Mouse (Mus musculus) neural tube, embryonic 15.5 days (tissue): Measurements from ENCODE around the gene Ubtd2. TPM values are rescaled to one million over a fixed set of nuclear protein-coding genes. Genes with fewer than 3 reads are reported as not detected.

Experiments used
- ATAC-seq: fragments of 200-750 bp; cut with Nextera tagmentation; 2 replicates; pipeline ENCODE4 v1.8.0; 2017; ENCODE audit warnings: mild to moderate bottlenecking, moderate TSS enrichment, moderate library complexity; ENCODE audit not compliant: low FRiP score
- H3K27ac ChIP-seq: fragments of 300-500 bp; sonication (generic); replicated peaks from 2 replicates; pipeline ENCODE4 v1.5.1; 2015; ENCODE audit warnings: mild to moderate bottlenecking, inconsistent platforms
- H3K27me3 ChIP-seq: fragments of 300-500 bp; sonication (generic); replicated peaks from 2 replicates; pipeline ENCODE4 v1.6.1; 2015; ENCODE audit warnings: inconsistent platforms
- H3K36me3 ChIP-seq: fragments of 300-500 bp; sonication (generic); 2 replicates; pipeline ENCODE4 v1.6.1; 2015; ENCODE audit warnings: inconsistent platforms
- H3K4me1 ChIP-seq: fragments of 300-500 bp; sonication (generic); 2 replicates; pipeline ENCODE4 v1.6.1; 2015; ENCODE audit warnings: inconsistent platforms
- H3K4me2 ChIP-seq: fragments of 300-500 bp; sonication (generic); 2 replicates; pipeline ENCODE4 v1.6.1; 2015; ENCODE audit warnings: inconsistent platforms, mild to moderate bottlenecking, moderate library complexity
- H3K4me3 ChIP-seq: fragments of 300-500 bp; sonication (generic); replicated peaks from 2 replicates; pipeline ENCODE4 v1.5.1; 2015; ENCODE audit warnings: mild to moderate bottlenecking, inconsistent platforms
- H3K9ac ChIP-seq: fragments of 300-500 bp; sonication (generic); replicated peaks from 2 replicates; pipeline ENCODE4 v1.6.1; 2015; ENCODE audit warnings: mild to moderate bottlenecking, inconsistent platforms
- H3K9me3 ChIP-seq: fragments of 300-500 bp; sonication (generic); replicated peaks from 2 replicates; pipeline ENCODE4 v1.6.1; 2016; ENCODE audit warnings: inconsistent platforms
- WGBS: fragments of 180-500 bp; shearing (Covaris S2); methylation state at CpG from one replicate; pipeline ENCODE4 v1.1.7; 2015; ENCODE audit warnings: mixed read lengths; 5-methylcytosine and 5-hydroxymethylcytosine counted together
- polyA plus RNA-seq: library from polyadenylated mRNA; unstranded; fragments of >200 nt; fragmentation: Nextera tagmentation; extraction: Ambion mirVana; gene quantifications from 2 replicates; pipeline ENCODE4 v1.2.1, GENCODE M21; 2015

Gene Ubtd2
- polyA plus RNA-seq, 1 experiment from 2014 or later = 34.9 TPM

DNA sequence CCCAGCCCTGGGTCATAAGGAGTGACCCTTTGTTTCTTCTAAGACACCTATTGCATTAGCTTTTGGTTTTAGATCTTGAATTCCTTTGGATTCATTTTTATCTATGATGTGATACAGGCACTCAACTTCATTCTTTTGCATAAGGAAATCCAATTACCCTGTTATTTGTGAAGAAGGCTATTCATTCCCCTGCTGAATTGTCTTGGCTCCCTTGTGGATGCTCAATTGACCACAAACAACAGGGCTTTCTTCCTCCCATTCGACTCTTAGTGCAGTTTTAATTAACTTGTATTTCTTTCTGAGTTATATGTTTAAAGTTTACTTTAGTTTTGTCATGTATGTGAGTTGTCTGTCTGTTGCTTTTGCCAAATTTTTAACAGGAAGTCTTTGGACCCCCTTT, 10.9 kb upstream of the Ubtd2 start:
- ATAC-seq = no peak
- Histone ChIP-seq H3K4me1 (no peaks in the 10 kb centered on the region), H3K9ac (no peak overlapping the region), H3K36me3 (no peaks in the 10 kb centered on the region), H3K4me3 (no peak overlapping the region), H3K27ac (no peak overlapping the region), H3K27me3 (no peaks in the 10 kb centered on the region), H3K4me2 (no peak overlapping the region), H3K9me3 (no peaks in the 10 kb centered on the region)
- WGBS = 7% methylated on average over 1 of the region's 1 CpGs

DNA sequence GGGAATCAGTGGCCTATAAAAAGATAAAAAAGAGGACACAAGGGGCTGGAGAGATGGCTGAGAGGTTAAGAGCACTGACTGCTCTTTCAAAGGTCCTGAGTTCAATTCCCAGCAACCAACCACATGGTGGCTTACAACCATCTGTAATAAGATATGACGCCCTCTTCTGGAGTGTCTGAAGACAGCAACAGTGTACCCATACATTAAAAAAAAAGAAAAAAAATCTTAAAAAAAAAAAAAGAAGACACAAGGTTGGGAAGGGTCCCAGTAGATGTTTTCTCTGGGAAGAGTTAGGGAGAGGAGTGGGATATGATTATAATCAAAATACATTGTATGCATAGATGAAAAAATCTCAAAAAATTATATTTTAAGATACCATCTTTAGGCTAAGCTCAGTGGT, 10.0 kb upstream of the Ubtd2 start:
- no peak overlapping the region for H3K9ac ChIP-seq
- H3K27me3 ChIP-seq = no peaks in the 10 kb centered on the region
- H3K4me2 ChIP-seq = no peak overlapping the region
- 74% methylated on average over 1 of the region's 1 CpGs for WGBS
- H3K4me1 ChIP-seq = no peaks in the 10 kb centered on the region
- no peaks in the 10 kb centered on the region for H3K36me3 ChIP-seq
- no peak overlapping the region for H3K27ac ChIP-seq
- H3K4me3 ChIP-seq = no peak overlapping the region
- no peaks in the 10 kb centered on the region for H3K9me3 ChIP-seq
- no peak for ATAC-seq

DNA sequence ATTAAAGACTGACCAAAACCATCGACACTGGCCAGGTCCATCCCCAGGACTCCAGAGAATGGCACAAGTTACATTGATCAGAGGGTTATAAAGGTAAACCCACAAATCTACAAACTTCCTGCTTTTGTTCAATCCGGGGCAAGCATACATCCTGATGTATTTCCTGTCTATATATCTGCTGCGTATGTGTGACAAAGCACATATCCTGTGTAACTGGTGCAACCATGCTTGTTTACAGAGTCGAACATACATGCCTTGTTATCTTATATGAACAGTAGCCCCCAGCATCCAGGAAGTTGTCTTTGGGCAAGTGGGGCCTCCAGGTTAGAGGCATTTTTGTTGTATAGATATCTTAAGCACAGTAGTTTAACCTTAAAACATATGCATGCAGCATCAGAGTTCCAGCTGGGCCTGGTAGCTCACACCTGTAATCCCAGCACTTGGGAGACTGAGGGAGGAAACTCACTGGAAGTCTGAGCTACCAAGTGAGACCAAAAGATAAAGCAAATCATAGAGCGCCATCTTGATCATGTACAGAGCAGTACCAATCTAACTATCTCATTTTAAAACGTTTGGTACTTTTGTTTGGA, 9.4 kb upstream of the Ubtd2 start:
- no peak overlapping the region for H3K27ac ChIP-seq
- no peak overlapping the region for H3K4me2 ChIP-seq
- H3K9me3 ChIP-seq = no peaks in the 10 kb centered on the region
- no peaks in the 10 kb centered on the region for H3K36me3 ChIP-seq
- H3K27me3 ChIP-seq = no peaks in the 10 kb centered on the region
- H3K9ac ChIP-seq = no peak overlapping the region
- no peak overlapping the region for H3K4me3 ChIP-seq
- H3K4me1 ChIP-seq = no peaks in the 10 kb centered on the region
- no peak for ATAC-seq
- WGBS = 85% methylated on average over 6 of the region's 6 CpGs

DNA sequence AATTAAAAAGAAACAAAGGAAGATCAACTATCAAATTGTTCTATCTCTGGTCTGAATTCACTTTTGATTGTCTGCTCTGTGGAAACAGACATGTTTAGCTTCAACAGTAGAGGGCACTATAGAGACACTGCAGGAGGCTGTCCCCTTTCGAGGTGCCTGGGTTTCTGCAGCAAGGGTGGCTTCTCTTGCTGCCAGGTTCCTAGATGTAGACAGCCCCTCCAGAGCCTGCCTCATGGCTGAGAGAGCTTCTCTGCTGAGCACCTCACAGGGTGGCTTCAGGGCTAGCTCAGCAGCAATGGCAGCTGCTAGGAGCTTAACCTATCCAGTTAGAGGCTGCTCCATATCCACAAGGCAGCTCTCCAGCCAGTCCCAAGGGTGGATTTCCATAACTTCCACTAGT, 5.0 kb upstream of the Ubtd2 start:
- no peaks in the 10 kb centered on the region for H3K27me3 ChIP-seq
- no peaks in the 10 kb centered on the region for H3K36me3 ChIP-seq
- no peak overlapping the region for H3K4me2 ChIP-seq
- no peak for ATAC-seq
- no peak overlapping the region for H3K27ac ChIP-seq
- WGBS = 0% methylated on average over 1 of the region's 1 CpGs
- no peak overlapping the region for H3K4me3 ChIP-seq
- no peaks in the 10 kb centered on the region for H3K9me3 ChIP-seq
- H3K9ac ChIP-seq = no peak overlapping the region
- H3K4me1 ChIP-seq = peaks cover 13% of the 10 kb centered on the region

DNA sequence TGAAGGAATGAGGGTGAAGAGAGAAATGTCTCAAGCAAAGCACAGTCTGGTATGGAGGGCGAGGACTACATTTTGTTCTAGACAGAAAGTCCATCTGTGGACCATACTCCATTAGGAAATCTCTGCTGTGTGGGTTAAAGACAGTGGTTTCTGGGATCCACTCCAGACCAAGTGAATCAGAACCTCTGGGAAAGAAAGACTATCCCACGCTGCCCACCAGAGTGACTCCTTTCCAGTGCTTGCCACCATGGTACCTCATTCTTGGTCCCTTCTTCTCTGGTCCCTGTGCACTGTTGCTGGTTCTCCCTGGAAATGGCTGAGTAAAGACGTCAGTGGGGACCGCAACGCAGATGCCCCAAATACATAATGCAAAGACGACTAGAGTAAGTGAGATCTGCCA, 3.9 kb upstream of the Ubtd2 start:
- Histone ChIP-seq H3K9ac (no peak overlapping the region), H3K9me3 (no peaks in the 10 kb centered on the region), H3K27ac (no peak overlapping the region), H3K27me3 (no peaks in the 10 kb centered on the region), H3K4me2 (no peak overlapping the region), H3K4me1 (peaks cover 18% of the 10 kb centered on the region), H3K36me3 (no peaks in the 10 kb centered on the region), H3K4me3 (no peak overlapping the region)
- ATAC-seq = no peak
- WGBS = 93% methylated on average over 6 of the region's 6 CpGs

DNA sequence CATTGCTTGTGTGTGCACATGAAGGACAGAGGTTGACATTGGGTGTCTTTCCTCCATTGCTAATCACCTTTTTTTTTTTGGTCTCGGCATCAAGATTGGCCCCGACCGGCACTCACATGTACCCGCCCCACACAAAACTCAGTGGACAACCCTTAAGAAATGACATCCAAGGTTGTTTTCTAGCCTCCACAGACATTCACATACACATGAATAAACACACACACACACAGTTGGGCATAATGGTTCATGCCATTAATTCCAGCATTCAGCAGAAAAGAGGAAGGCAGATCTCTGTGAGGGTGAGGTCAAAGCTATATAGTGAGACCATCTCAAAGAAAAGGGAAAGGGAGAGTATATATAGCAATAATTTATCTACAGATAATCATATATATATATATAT, 2.4 kb upstream of the Ubtd2 start:
- Histone ChIP-seq H3K9ac (no peak overlapping the region), H3K27ac (no peak overlapping the region), H3K36me3 (no peaks in the 10 kb centered on the region), H3K4me2 (no peak overlapping the region), H3K4me3 (no peak overlapping the region), H3K27me3 (no peaks in the 10 kb centered on the region), H3K4me1 (peaks cover 26% of the 10 kb centered on the region), H3K9me3 (no peaks in the 10 kb centered on the region)
- ATAC-seq = no peak
- WGBS = 88% methylated on average over 4 of the region's 4 CpGs

DNA sequence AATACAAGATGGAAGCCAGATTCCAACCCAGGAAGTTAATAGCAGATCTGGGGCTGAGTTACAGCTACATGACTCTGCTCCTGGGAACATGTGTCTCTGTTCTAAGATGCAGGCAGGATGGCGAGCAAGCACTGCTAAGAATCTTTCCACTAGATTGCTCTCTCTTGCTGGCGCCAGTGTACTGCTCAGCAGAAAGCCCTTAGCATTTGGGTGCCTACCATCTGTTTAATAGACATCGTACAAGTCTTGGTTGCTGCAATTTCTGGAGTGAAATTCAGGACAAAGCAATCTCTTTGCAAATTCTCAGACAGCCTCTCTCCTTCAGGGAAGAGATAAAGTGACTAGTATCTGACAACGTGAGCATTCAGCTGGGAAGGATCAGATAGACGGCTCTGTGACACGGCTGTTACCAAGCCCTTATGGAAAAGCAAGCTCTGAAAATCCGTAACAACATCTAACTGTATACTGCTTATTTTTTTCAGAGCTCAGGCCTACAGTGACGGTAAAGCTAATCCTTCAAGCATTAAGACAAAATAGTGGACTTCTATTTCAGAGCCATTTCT, 1.7 kb upstream of the Ubtd2 start:
- Histone ChIP-seq H3K4me2 (peak overlapping the region; percentile 94; the same call in 1 of the 2 replicates), H3K4me1 (peaks cover 29% of the 10 kb centered on the region), H3K9me3 (no peaks in the 10 kb centered on the region), H3K27me3 (no peaks in the 10 kb centered on the region), H3K27ac (peak overlapping the region; percentile 38), H3K4me3 (no peak overlapping the region), H3K36me3 (no peaks in the 10 kb centered on the region), H3K9ac (0 out of 2 replicates have a peak overlapping the region, but pooled peaks have one; percentile 3)
- 39% methylated on average over 8 of the region's 8 CpGs for WGBS
- ATAC-seq = no peak

DNA sequence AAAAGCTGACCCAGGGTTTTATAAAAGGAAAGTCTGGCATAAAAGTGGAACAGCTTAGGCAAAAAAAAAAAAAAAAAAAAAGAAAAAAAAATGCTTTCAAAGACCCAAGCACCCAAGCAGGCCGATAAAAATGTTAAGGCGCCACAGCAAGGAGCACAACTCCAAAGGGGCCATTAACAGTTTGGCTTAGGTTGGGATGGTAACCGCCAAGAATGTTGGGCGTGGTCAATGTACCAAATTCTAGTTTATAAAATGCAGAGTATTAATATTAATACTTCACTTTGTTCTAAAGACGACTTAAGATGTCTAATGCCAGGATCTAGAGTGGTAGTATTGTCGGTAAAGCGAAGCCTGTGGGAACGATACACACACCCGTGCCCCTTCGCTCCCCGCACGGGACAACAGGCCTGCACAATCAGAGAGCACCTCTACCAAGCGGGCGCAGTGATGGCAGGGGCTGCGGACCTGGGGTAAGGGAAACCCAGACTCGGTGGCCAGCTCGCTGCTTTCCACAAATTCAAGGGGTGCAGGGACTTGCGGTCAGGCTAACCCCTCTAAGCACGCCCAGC, 855 bp upstream of the Ubtd2 start:
- Histone ChIP-seq H3K4me3 (peak overlapping the region; percentile 89), H3K27ac (peak overlapping the region; percentile 98), H3K36me3 (no peaks in the 10 kb centered on the region), H3K27me3 (no peaks in the 10 kb centered on the region), H3K9ac (peak overlapping the region; percentile 93), H3K4me1 (peaks cover 29% of the 10 kb centered on the region), H3K9me3 (no peaks in the 10 kb centered on the region), H3K4me2 (peak overlapping the region; percentile 94)
- peak; percentile 53 for ATAC-seq
- WGBS = 1% methylated on average over 19 of the region's 19 CpGs

DNA sequence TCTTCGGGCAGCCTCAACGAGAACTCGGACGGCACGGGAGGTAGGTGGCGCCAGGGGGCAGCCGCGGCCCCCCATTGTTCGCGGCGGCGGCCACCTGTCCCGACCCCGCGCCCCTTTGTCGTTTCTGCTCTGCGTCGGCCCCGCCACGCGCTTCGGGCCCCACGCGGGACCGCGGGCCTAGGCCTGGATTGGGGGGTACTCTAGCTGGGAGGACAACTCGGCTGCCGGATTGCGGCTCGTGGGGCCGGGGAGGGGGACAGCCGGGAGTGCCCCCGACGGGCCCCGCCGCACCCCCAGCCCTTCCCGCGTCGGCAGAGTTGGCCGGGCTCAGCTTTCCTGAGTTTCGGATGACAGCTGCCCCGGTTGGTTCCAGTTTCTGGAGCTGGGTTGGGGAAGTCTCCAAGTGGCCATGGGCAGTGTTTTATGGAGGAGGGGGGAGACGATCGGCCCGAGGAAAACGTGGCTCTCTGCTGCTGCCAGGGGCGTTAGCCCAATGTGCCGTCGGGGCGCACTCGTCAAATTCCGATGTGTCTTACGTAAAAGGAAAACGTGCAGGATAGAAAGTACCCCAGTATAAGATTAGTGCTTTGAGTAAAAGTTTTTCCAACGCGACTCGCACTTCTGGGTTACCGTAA, 454 bp downstream of the Ubtd2 start:
- WGBS = under 1% methylated on average over 58 of the region's 58 CpGs
- Histone ChIP-seq H3K9me3 (no peaks in the 10 kb centered on the region), H3K36me3 (no peaks in the 10 kb centered on the region), H3K27me3 (no peaks in the 10 kb centered on the region), H3K4me3 (peak overlapping the region; percentile 89), H3K27ac (peak overlapping the region; percentile 98), H3K9ac (peak overlapping the region; percentile 93), H3K4me1 (peaks cover 29% of the 10 kb centered on the region), H3K4me2 (peak overlapping the region; percentile 94)
- peak; percentile 60 for ATAC-seq

DNA sequence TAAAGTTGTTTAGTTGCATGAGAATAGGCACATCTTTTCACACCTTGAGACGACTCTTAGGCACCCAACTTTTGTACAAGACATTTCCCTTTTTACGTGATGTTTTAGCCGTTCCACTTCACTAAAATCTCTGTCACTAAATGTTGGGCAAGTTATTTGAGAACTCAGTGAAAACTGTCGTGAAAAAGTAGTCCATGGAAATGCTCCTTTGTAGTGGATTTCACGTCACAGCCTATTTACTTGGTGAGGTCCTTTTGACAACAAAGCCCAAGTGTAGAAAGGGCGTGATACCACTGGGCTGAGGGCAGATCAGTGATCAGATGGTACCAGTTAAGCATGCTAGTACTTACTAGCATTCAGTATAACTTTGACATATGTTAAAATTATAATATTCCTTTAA, 1.2 kb downstream of the Ubtd2 start:
- peak overlapping the region; percentile 93 for H3K9ac ChIP-seq
- ATAC-seq = no peak
- H3K36me3 ChIP-seq = no peaks in the 10 kb centered on the region
- 7% methylated on average over 6 of the region's 6 CpGs for WGBS
- H3K27ac ChIP-seq = no peak overlapping the region
- H3K4me1 ChIP-seq = peaks cover 29% of the 10 kb centered on the region
- no peaks in the 10 kb centered on the region for H3K27me3 ChIP-seq
- H3K4me2 ChIP-seq = peak overlapping the region; percentile 94
- no peaks in the 10 kb centered on the region for H3K9me3 ChIP-seq
- peak overlapping the region; percentile 89 for H3K4me3 ChIP-seq

DNA sequence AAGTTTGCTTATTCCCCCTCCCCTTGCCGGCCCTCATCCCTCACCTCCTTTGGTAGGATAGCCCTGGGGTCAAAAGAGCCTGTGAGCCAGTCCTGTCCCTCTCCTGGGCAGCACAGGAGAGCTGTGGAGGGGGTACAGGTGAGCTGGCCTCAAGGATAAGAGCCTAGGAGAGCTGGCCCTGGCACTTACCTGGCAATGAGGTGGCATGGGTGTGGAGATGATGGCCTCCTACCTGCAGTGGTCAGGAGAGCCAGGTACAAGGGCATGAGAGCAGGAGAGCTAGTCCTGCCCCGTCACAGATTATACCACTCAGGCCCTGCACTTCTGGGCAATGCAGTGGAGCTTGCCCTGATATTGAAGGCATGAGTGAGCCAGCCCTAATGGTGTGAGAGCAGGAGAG, 9.1 kb downstream of the Ubtd2 start:
- H3K4me3 ChIP-seq = no peak overlapping the region
- ATAC-seq = no peak
- H3K4me1 ChIP-seq = peaks cover 6% of the 10 kb centered on the region; the same call in 1 of the 2 replicates
- H3K27me3 ChIP-seq = no peaks in the 10 kb centered on the region
- no peaks in the 10 kb centered on the region for H3K36me3 ChIP-seq
- H3K9me3 ChIP-seq = no peaks in the 10 kb centered on the region
- H3K4me2 ChIP-seq = no peak overlapping the region
- whole genome bisulfite sequencing = 74% methylated on average over 2 of the region's 2 CpGs
- H3K27ac ChIP-seq = no peak overlapping the region
- no peak overlapping the region for H3K9ac ChIP-seq

DNA sequence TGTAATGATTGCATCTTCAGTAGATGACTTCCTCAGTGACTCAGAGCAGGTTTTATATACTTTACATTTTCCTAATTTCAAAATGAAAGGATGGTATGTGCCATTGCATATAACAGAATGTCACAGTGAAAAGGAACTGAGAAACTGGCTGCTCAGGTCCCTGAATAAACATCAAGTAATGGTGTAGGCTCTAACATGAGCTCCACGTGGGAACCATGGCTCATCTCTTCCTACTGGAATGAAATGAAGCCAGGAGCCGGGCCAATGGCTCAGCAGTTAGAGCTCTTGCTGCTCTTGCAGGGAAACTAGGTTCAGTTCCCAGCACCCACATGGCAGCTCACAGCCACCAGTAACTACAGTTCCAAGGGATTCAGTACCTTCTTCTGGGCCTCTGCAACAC, 16.8 kb downstream of the Ubtd2 start:
- 79% methylated on average over 2 of the region's 2 CpGs for WGBS
- Histone ChIP-seq H3K9ac (no peak overlapping the region), H3K27ac (no peak overlapping the region), H3K27me3 (no peaks in the 10 kb centered on the region), H3K4me3 (no peak overlapping the region), H3K4me2 (no peak overlapping the region), H3K4me1 (peaks cover 5% of the 10 kb centered on the region; the same call in 1 of the 2 replicates), H3K9me3 (no peaks in the 10 kb centered on the region), H3K36me3 (no peaks in the 10 kb centered on the region)
- no peak for ATAC-seq
